8 mouse cellular contexts compared by ENCODE assay signal in the genomic region with DNA sequence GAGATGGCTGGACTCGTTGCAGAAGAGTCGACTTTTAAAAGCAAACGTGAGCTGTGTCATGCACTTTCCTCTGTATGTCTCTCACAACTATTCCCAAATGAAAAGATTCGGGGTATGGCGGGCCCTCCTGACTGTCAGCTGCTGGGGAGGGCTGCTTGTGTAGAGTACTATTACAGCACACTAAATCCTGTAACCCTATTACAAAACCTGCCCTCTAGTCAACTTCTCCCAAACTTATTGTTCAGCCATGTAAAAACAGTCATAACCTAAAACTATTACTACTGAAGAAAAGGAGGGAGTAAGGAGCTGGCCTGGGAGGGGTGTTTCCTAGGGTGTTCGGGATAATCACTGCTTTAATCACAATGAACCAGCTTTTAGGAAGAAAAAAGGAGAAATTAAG. TPM values are rescaled to one million over a fixed set of nuclear protein-coding genes. Genes with fewer than 3 reads are reported as not detected.
DNase-seq lines count a peak whose midpoint lies in the region; ATAC-seq lines count a peak whose summit lies in the region.
"Had no signal": no experiment of that assay in that cellular context is flagged by ENCODE, and none has a peak within 500 bp of the region (broad histone marks: within the 10 kb centered on the region; RNA-seq: fewer than 3 reads in every experiment).

No protein-coding gene starts in this region.

- H3K9me3 ChIP-seq in kidney, embryonic 15.5 days (replicated peaks) = no peaks in the 10 kb centered on the region
- no peaks in the 10 kb centered on the region for H3K9me3 ChIP-seq in forebrain, embryonic 13.5 days (replicated peaks)
- H3K9me3 ChIP-seq in limb, embryonic 12.5 days = no peaks in the 10 kb centered on the region
- H3K9me3 ChIP-seq in neural tube, embryonic 13.5 days = no peaks in the 10 kb centered on the region

- H3K4me3 ChIP-seq in kidney, embryonic 15.5 days (replicated peaks) = peak overlapping the region; percentile 75
- peak overlapping the region; percentile 71 for H3K4me3 ChIP-seq in forebrain, embryonic 13.5 days
- peak overlapping the region; percentile 78 for H3K4me3 ChIP-seq in limb, embryonic 12.5 days (replicated peaks)
- H3K4me3 ChIP-seq in neural tube, embryonic 13.5 days = peak overlapping the region; percentile 69

- peak overlapping the region; percentile 99 for H3K27ac ChIP-seq in kidney, embryonic 15.5 days
- peak overlapping the region; percentile 68 for H3K27ac ChIP-seq in forebrain, embryonic 13.5 days
- H3K27ac ChIP-seq in limb, embryonic 12.5 days = peak overlapping the region; percentile 86
- H3K27ac ChIP-seq in neural tube, embryonic 13.5 days (replicated peaks) = peak overlapping the region; percentile 98

- H3K36me3 ChIP-seq in kidney, embryonic 15.5 days = no peaks in the 10 kb centered on the region
- 0 out of 2 replicates have a peak, but pooled peaks cover 3% of the 10 kb centered on the region for H3K36me3 ChIP-seq in forebrain, embryonic 13.5 days (ENCODE audit: poor library complexity, severe bottlenecking)
- no peaks in the 10 kb centered on the region for H3K36me3 ChIP-seq in limb, embryonic 12.5 days
- no peaks in the 10 kb centered on the region for H3K36me3 ChIP-seq in neural tube, embryonic 13.5 days

- DNase-seq in kidney, adult 8-10 months = no peak
- no peak for DNase-seq in B cell, adult 2 months
- DNase-seq in left cerebral cortex, postnatal 4 days = no peak
- DNase-seq: lung, postnatal 14 days had no signal

- H3K4me2 ChIP-seq in kidney, embryonic 15.5 days = peak overlapping the region; percentile 76
- peak overlapping the region; percentile 73 for H3K4me2 ChIP-seq in forebrain, embryonic 13.5 days
- peak overlapping the region; percentile 79 for H3K4me2 ChIP-seq in limb, embryonic 12.5 days
- peak overlapping the region; percentile 85 for H3K4me2 ChIP-seq in neural tube, embryonic 13.5 days

- peak overlapping the region; percentile 90 for H3K9ac ChIP-seq in kidney, embryonic 15.5 days
- peak overlapping the region; percentile 98 for H3K9ac ChIP-seq in forebrain, embryonic 13.5 days
- peak overlapping the region; percentile 70 for H3K9ac ChIP-seq in limb, embryonic 12.5 days (replicated peaks)
- H3K9ac ChIP-seq in neural tube, embryonic 13.5 days = peak overlapping the region; percentile 89

- WGBS in kidney, embryonic 15.5 days = 14% methylated on average over 6 of the region's 6 CpGs
- WGBS in forebrain, embryonic 13.5 days = 7% methylated on average over 6 of the region's 6 CpGs
- WGBS in limb, embryonic 12.5 days = 7% methylated on average over 6 of the region's 6 CpGs
- 4% methylated on average over 6 of the region's 6 CpGs for WGBS in neural tube, embryonic 13.5 days

- peaks cover 22% of the 10 kb centered on the region for H3K4me1 ChIP-seq in kidney, embryonic 15.5 days
- H3K4me1 ChIP-seq in forebrain, embryonic 13.5 days = peaks cover 64% of the 10 kb centered on the region
- peaks cover 28% of the 10 kb centered on the region for H3K4me1 ChIP-seq in limb, embryonic 12.5 days (replicated peaks)
- H3K4me1 ChIP-seq in neural tube, embryonic 13.5 days (replicated peaks) = peaks cover 61% of the 10 kb centered on the region

- no peak for ATAC-seq in kidney, embryonic 15.5 days (replicated peaks; ENCODE audit: low FRiP score)
- ATAC-seq in forebrain, embryonic 13.5 days = no peak
- ATAC-seq in limb, embryonic 12.5 days (ENCODE audit: insufficient number of reproducible peaks, insufficient read depth, low FRiP score, low TSS enrichment, low read depth) = no peak
- ATAC-seq in neural tube, embryonic 13.5 days (ENCODE audit: low read depth) = no peak

- peaks cover 37% of the 10 kb centered on the region for H3K27me3 ChIP-seq in kidney, embryonic 15.5 days
- peaks cover 3% of the 10 kb centered on the region; the same call in 1 of the 2 replicates for H3K27me3 ChIP-seq in forebrain, embryonic 13.5 days
- H3K27me3 ChIP-seq in limb, embryonic 12.5 days = peaks cover 14% of the 10 kb centered on the region; the same call in 1 of the 2 replicates
- H3K27me3 ChIP-seq in neural tube, embryonic 13.5 days = peaks cover 12% of the 10 kb centered on the region; the same call in 1 of the 2 replicates

- intact Hi-C loops in left cerebral cortex, postnatal 4 days (cut with DNase I) = loop anchor here (5.0 to 10.0 kb wide), 2 partner anchors 275 to 742 kb away; no protein-coding TSS in a partner anchor

RNA-seq across cellular contexts. Expression of a gene that starts 4.1 kb away (rescaled TPM):
- polyA plus RNA-seq in kidney, embryonic 15.5 days (2015; fragmentation: Nextera tagmentation; extraction: Ambion mirVana) = 42.4 TPM in 2 replicates
- polyA plus RNA-seq in forebrain, embryonic 13.5 days (2015; fragmentation: Nextera tagmentation; extraction: Ambion mirVana) = 26.2 and 27.4 TPM in 2 replicates
- 17.9 and 22.3 TPM in 2 replicates for polyA plus RNA-seq in limb, embryonic 12.5 days (2016; fragmentation: Nextera tagmentation; extraction: Ambion mirVana)
- polyA plus RNA-seq in neural tube, embryonic 13.5 days (2015; fragmentation: Nextera tagmentation; extraction: Ambion mirVana) = 17.1 and 17.2 TPM in 2 replicates
- total RNA-seq in left cerebral cortex, postnatal 4 days (2021) = 10 to 100 TPM; 13.4 to 15.0 TPM
